Mouse (Mus musculus) lung, postnatal 0 days (tissue): ENCODE measurements around the gene Acyp2. TPM values are rescaled to one million over a fixed set of nuclear protein-coding genes. Genes with fewer than 3 reads are reported as not detected.
A peak's percentile ranks its signal among the peaks of the same experiment; 100 is the strongest.

Experiments used
- ATAC-seq: fragments of 200-750 bp; cut with Nextera tagmentation; 2 replicates; pipeline ENCODE4 v1.8.0; 2017; ENCODE audit warnings: moderate library complexity
- DNase-seq: peaks from one replicate; pipeline ENCODE4 v3.0.0-alpha.2; 2016; ENCODE audit warnings: low spot score
- H3K27ac ChIP-seq: fragments of 300-500 bp; sonication (generic); 2 replicates; pipeline ENCODE4 v1.5.1; 2014; ENCODE audit warnings: antibody characterized with exemption, mild to moderate bottlenecking, low read length, mixed read lengths
- H3K27me3 ChIP-seq: fragments of 300-500 bp; sonication (generic); replicated peaks from 2 replicates; pipeline ENCODE4 v1.6.1; 2014; ENCODE audit warnings: low read length, mixed read lengths; ENCODE audit not compliant: insufficient read depth
- H3K36me3 ChIP-seq: fragments of 300-500 bp; sonication (generic); 2 replicates; pipeline ENCODE4 v1.6.1; 2014; ENCODE audit warnings: low read length, mixed read lengths; ENCODE audit not compliant: insufficient read depth
- H3K4me1 ChIP-seq: fragments of 300-500 bp; sonication (generic); 2 replicates; pipeline ENCODE4 v1.6.1; 2014; ENCODE audit warnings: antibody characterized with exemption, low read depth, low read length, mixed read lengths; ENCODE audit not compliant: insufficient read depth
- H3K4me2 ChIP-seq: fragments of 300-500 bp; sonication (generic); replicated peaks from 2 replicates; pipeline ENCODE4 v1.6.1; 2014; ENCODE audit warnings: low read depth, mild to moderate bottlenecking, low read length, moderate library complexity, mixed read lengths
- H3K4me3 ChIP-seq: fragments of 300-500 bp; sonication (generic); 2 replicates; pipeline ENCODE4 v1.5.1; 2014; ENCODE audit warnings: low read depth, low read length
- H3K9ac ChIP-seq: fragments of 300-500 bp; sonication (generic); replicated peaks from 2 replicates; pipeline ENCODE4 v1.6.1; 2014; ENCODE audit warnings: low read depth, mild to moderate bottlenecking
- H3K9me3 ChIP-seq: fragments of 300-500 bp; sonication (generic); 2 replicates; pipeline ENCODE4 v1.6.1; 2016; ENCODE audit warnings: low read length, mixed read lengths
- CTCF ChIP-seq: IDR thresholded peaks from 2 replicates; pipeline ENCODE4 v1.5.1; 2016; ENCODE audit warnings: antibody characterized with exemption, mild to moderate bottlenecking
- EP300 ChIP-seq: IDR thresholded peaks from 2 replicates; pipeline ENCODE4 v1.6.1; 2016; ENCODE audit warnings: antibody characterized with exemption, mild to moderate bottlenecking, control low read depth
- WGBS: fragments of 180-500 bp; shearing (Covaris S2); extraction: QIAGEN DNeasy Blood & Tissue Kit; methylation state at CpG from one replicate; pipeline ENCODE4 v1.1.7; 2014; 5-methylcytosine and 5-hydroxymethylcytosine counted together
- polyA plus RNA-seq: library from polyadenylated mRNA; unstranded; fragments of >200 nt; fragmentation: Nextera tagmentation; extraction: Ambion mirVana; gene quantifications from 2 replicates; pipeline ENCODE4 v1.2.1, GENCODE M21; 2015

The Acyp2 gene
- polyA plus RNA-seq, 1 experiment from 2014 or later, result 43.6 TPM

DNA sequence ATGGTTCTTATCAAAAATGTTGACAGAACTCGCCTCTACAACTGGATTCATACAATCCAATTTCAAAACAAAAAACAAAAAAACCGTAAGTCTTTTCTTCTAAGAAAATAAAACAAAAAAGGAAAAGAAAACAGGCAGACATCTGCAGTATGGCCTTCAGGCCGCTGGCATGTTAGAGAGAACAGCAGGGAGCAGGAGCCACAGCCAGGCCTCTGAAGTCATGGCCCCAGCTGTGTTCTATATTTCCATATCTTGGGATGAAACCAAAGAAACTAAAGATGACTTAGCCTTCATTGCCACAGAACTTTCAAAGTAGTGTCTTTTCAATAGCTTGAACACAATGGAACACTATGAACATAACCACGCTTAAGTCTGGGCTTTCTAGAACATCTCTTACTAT lies 31.2 kb downstream of the Acyp2 start:
- ATAC-seq, result 0 out of 2 replicates have a peak, but pooled peaks have one; percentile 17
- no peak for DNase-seq
- WGBS, result 73% methylated on average over 4 of the region's 4 CpGs

DNA sequence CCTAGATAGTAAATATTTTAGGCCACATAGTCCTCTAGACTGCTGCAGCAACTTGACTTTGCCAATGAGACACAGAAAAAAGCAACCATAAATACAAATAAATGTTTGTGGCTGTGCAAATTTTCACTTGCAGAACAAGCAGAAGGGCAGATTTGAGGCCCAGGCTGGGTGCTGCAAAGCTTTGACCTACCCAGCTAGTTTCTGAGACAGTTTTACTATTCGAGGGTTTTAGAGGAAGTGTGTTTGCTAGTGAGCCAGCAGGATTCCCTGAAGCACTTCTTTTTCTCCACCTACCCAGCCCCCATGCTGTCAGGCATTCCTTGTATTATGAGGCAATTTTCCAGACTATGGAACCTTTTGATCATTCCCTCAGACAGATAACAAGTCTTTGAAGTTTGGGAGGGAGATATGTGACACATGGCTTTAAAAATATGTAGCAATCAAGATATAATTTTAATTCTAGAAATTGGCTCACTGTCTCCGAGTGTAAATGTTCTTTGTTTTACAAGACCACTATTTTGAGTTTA lies 31.8 kb downstream of the Acyp2 start:
- no peak for TF ChIP-seq EP300
- no peak for TF ChIP-seq CTCF
- 34% methylated on average over 2 of the region's 2 CpGs for WGBS
- DNase-seq (no peak), ATAC-seq (no peak)
- Histone ChIP-seq H3K27ac (no peak overlapping the region), H3K9ac (no peak overlapping the region), H3K27me3 (no peaks in the 10 kb centered on the region), H3K36me3 (no peaks in the 10 kb centered on the region), H3K4me3 (no peak overlapping the region), H3K4me1 (no peaks in the 10 kb centered on the region), H3K4me2 (no peak overlapping the region), H3K9me3 (no peaks in the 10 kb centered on the region)

More for the DNA sequence above, 31.2 kb downstream of the Acyp2 start:
- TF ChIP-seq CTCF, result no peak
- no peak for TF ChIP-seq EP300
- H3K27me3 ChIP-seq, result no peaks in the 10 kb centered on the region
- H3K27ac ChIP-seq, result no peak overlapping the region
- no peak overlapping the region for H3K9ac ChIP-seq
- no peaks in the 10 kb centered on the region for H3K36me3 ChIP-seq
- no peaks in the 10 kb centered on the region for H3K4me1 ChIP-seq
- H3K4me2 ChIP-seq, result no peak overlapping the region
- H3K9me3 ChIP-seq, result no peaks in the 10 kb centered on the region
- no peak overlapping the region for H3K4me3 ChIP-seq

DNA sequence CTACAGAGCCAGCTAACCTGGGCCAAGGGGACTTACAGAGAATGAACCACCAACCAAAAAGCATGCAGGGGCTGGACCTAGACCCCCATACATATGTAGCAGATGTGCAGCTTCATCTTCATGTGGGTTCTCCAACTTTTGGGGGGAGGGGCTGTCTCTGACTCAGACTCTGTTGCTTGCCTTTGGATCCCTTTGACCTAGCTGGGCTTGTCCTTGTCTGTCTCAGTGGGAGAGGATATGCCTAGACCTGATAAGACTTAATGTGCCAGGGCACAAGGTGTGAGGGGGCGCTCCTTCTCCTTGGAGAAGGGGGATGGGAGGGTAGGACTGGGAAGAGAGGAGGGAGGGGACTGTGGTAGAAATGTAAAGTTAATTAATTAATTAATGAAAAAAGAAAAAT lies 33.4 kb downstream of the Acyp2 start:
- DNase-seq (no peak), ATAC-seq (no peak)
- no peak overlapping the region for H3K4me3 ChIP-seq
- 92% methylated on average over 1 of the region's 1 CpGs for WGBS
- no peaks in the 10 kb centered on the region for H3K4me1 ChIP-seq
- H3K36me3 ChIP-seq, result no peaks in the 10 kb centered on the region
- H3K4me2 ChIP-seq, result no peak overlapping the region
- no peaks in the 10 kb centered on the region for H3K9me3 ChIP-seq
- H3K9ac ChIP-seq, result no peak overlapping the region
- TF ChIP-seq EP300, result no peak
- TF ChIP-seq CTCF, result no peak
- H3K27me3 ChIP-seq, result no peaks in the 10 kb centered on the region
- no peak overlapping the region for H3K27ac ChIP-seq

DNA sequence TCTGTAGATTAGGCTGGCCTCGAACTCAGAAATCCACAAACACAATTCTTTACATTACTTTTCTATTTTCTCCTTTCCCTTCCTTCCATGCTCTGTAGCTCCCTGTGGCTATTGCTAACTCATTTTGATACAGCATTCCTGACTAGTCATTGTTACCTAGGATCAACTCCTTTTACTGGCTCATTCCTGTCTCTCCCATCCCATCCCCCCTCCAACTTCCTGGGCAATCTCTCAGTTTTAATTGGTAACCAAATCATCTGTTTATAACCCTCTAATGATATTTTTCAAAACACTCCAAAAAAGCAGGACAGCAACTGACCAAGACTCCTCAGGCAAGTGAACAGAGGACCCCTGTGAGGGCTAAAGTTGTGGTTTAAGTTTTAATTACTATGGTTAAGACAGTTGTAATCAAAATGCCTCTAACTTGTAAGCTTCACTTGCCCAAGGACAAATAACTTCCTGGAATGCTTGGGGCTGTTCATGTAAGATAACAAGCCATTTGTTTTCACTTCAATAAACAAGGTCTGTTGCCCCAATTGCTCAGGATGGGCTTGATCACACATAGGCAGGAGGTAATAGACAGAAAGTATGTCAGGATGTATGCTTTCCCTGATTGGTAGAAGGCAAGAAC lies 35.4 kb downstream of the Acyp2 start:
- DNase-seq (no peak), ATAC-seq (no peak)
- Histone ChIP-seq H3K4me1 (no peaks in the 10 kb centered on the region), H3K27ac (no peak overlapping the region), H3K36me3 (no peaks in the 10 kb centered on the region), H3K9me3 (no peaks in the 10 kb centered on the region), H3K9ac (no peak overlapping the region), H3K4me2 (no peak overlapping the region), H3K4me3 (no peak overlapping the region), H3K27me3 (no peaks in the 10 kb centered on the region)
- WGBS, result 93% methylated on average over 1 of the region's 1 CpGs
- TF ChIP-seq EP300 (no peak), CTCF (no peak)

DNA sequence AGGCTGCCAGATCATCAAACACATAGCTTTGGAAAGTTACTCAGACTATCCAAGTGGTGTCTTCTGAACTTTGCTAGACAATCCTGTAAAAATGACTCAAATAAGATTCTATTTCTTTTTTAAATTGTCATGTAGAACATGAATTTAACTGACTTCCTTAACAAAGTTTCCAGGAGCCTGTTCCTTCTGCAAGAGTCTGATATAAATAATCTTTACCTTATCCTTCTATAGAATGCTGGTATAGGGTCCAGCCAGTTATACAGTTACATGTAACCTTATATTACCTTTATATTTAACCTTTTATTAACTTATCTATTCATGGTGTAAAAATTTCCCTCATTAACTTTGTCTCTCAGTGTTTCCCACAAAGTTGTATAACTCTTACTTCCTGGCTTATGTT lies 36.7 kb downstream of the Acyp2 start:
- H3K4me1 ChIP-seq, result no peaks in the 10 kb centered on the region
- no peaks in the 10 kb centered on the region for H3K9me3 ChIP-seq
- DNase-seq (no peak), ATAC-seq (no peak)
- TF ChIP-seq CTCF (no peak), EP300 (no peak)
- H3K4me3 ChIP-seq, result no peak overlapping the region
- no peaks in the 10 kb centered on the region for H3K27me3 ChIP-seq
- no peaks in the 10 kb centered on the region for H3K36me3 ChIP-seq
- no peak overlapping the region for H3K4me2 ChIP-seq
- H3K27ac ChIP-seq, result no peak overlapping the region
- H3K9ac ChIP-seq, result no peak overlapping the region

DNA sequence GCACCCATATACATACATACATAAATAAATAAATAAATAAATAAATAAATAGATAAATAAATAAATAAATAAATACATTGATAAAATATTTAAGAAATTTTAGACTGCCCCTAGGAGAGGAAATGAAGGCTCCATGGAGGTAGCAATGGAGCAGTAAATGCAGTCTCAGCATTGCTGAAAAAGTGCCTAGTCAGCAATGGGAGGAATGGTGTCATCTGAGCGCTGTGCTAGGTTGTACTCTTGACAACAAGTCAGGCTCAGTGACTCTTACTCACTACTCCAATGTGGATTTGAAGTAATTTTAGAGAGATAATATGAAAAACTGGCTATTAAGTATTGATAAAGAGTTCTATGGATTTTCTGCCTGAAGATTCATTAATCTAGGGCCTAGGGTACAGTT lies 40.1 kb downstream of the Acyp2 start:
- no peak overlapping the region for H3K9ac ChIP-seq
- no peak overlapping the region for H3K27ac ChIP-seq
- no peak overlapping the region for H3K4me2 ChIP-seq
- TF ChIP-seq CTCF (no peak), EP300 (no peak)
- 97% methylated on average over 1 of the region's 1 CpGs for WGBS
- no peak overlapping the region for H3K4me3 ChIP-seq
- no peaks in the 10 kb centered on the region for H3K27me3 ChIP-seq
- DNase-seq, result no peak
- H3K9me3 ChIP-seq, result no peaks in the 10 kb centered on the region
- ATAC-seq, result no peak
- H3K4me1 ChIP-seq, result no peaks in the 10 kb centered on the region
- H3K36me3 ChIP-seq, result no peaks in the 10 kb centered on the region
